Mouse (Mus musculus) liver, adult 2 months (tissue): ENCODE results near the gene Timm44. TPM values are rescaled to one million over a fixed set of nuclear protein-coding genes. Genes with fewer than 3 reads are reported as not detected.

ENCODE experiments used
- DNase-seq: peaks from one replicate; pipeline ENCODE4 v3.0.0-alpha.2; 2011; ENCODE audit warnings: low read depth, low spot score; ENCODE audit errors: extremely low read depth
- H3K27ac ChIP-seq: fragments of 200-500 bp; replicated peaks from 2 replicates; pipeline ENCODE4 v1.5.1; 2012; ENCODE audit warnings: low read depth, mild to moderate bottlenecking, control low read depth, inconsistent platforms, low read length; ENCODE audit not compliant: insufficient read depth
- H3K27me3 ChIP-seq: fragments of 200-500 bp; 2 replicates; pipeline ENCODE4 v1.6.1; 2012; ENCODE audit warnings: mild to moderate bottlenecking, moderate library complexity, low read length, inconsistent platforms; ENCODE audit not compliant: control insufficient read depth, insufficient read depth
- H3K36me3 ChIP-seq: fragments of 200-500 bp; 2 replicates; pipeline ENCODE4 v1.6.1; 2012; ENCODE audit warnings: low read length, inconsistent platforms; ENCODE audit not compliant: control insufficient read depth, insufficient read depth
- H3K4me1 ChIP-seq: fragments of 200-500 bp; 2 replicates; pipeline ENCODE4 v1.6.1; 2011; ENCODE audit warnings: low read length; ENCODE audit not compliant: control insufficient read depth, insufficient read depth
- H3K4me3 ChIP-seq: fragments of 200-500 bp; 2 replicates; pipeline ENCODE4 v1.5.1; 2011; ENCODE audit warnings: low read depth, mild to moderate bottlenecking, control low read depth, low read length, moderate library complexity; ENCODE audit not compliant: insufficient read depth
- H3K79me2 ChIP-seq: fragments of 200-500 bp; 2 replicates; pipeline ENCODE4 v1.6.1; 2012; ENCODE audit warnings: inconsistent platforms, mild to moderate bottlenecking, low read length, moderate library complexity; ENCODE audit not compliant: control insufficient read depth, insufficient read depth
- H3K9ac ChIP-seq: fragments of 200-500 bp; 2 replicates; pipeline ENCODE4 v1.6.1; 2012; ENCODE audit warnings: low read depth, mild to moderate bottlenecking, control low read depth, inconsistent platforms, low read length
- CTCF ChIP-seq: fragments of 200-500 bp; IDR thresholded peaks from 2 replicates; pipeline ENCODE4 v1.5.1; 2011; ENCODE audit warnings: low read depth, low read length, control low read depth
- POLR2A ChIP-seq: fragments of 200-500 bp; IDR thresholded peaks from 2 replicates; pipeline ENCODE4 v1.6.1; 2011; ENCODE audit warnings: low read length, control low read depth; ENCODE audit not compliant: insufficient read depth; ENCODE audit errors: extremely low read depth
- WGBS: fragments of 180-500 bp; shearing (Covaris S2); methylation state at CpG from one replicate; pipeline ENCODE4 v1.1.7; 2018; 5-methylcytosine and 5-hydroxymethylcytosine counted together
- polyA plus RNA-seq: library from polyadenylated mRNA; depleted of rRNA; stranded (reverse); fragments of >200 nt; gene quantifications from 2 replicates; pipeline ENCODE4 v1.2.3, GENCODE M21; 2012
- total RNA-seq: library from RNA; depleted of rRNA; stranded (reverse); fragments of >200 nt; gene quantifications from 2 replicates; pipeline ENCODE4 v1.2.3, GENCODE M21; 2014

Timm44 gene
- total and polyA plus RNA-seq, 2 experiments, result 39.0 to 61.2 TPM

DNA sequence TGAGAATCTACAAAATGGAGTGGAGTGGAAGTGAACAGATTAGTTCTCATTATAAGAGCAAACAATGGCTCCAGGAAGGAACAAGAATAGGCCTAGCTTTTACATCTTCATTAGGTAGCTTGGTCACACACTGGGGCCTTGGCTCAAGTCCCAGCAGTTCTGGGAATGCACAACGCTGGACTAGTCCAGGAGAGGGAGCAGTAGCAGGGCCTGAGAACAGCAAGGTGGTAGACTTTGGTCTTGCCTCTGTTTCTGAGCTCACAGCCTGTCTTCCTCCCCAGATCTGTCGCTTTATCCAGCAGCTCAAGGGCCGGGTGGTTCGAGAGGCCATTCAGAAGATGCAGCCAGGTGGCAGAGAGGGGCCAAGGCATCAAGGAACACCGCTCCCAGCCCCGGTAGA lies 21.7 kb downstream of the Timm44 start:
- peak; percentile 76 for DNase-seq
- Histone ChIP-seq H3K4me3 (no peak overlapping the region; the same call in 1 of the 2 replicates), H3K9ac (peak overlapping the region; percentile 29; the same call in 1 of the 2 replicates), H3K79me2 (no peaks in the 10 kb centered on the region), H3K36me3 (no peaks in the 10 kb centered on the region; the same call in 1 of the 2 replicates), H3K4me1 (peaks cover 9% of the 10 kb centered on the region), H3K27me3 (no peaks in the 10 kb centered on the region), H3K27ac (0 out of 2 replicates have a peak overlapping the region, but pooled peaks have one; percentile 3)
- WGBS, result 50% methylated on average over 6 of the region's 6 CpGs
- TF ChIP-seq POLR2A, result no peak
- peak; percentile 65 for TF ChIP-seq CTCF

- under 1% methylated on average over 69 of the region's 69 CpGs for WGBS
- DNase-seq, result peak; percentile 86
- Histone ChIP-seq H3K9ac (peak within 1 kb of the TSS; percentile 96), H3K27ac (peak within 1 kb of the TSS; percentile 95), H3K27me3 (no peaks in the 10 kb centered on the region), H3K36me3 (no peaks in the 10 kb centered on the region; the same call in 1 of the 2 replicates), H3K79me2 (no peaks in the 10 kb centered on the region), H3K4me1 (peaks cover 6% of the 10 kb centered on the region), H3K4me3 (peak within 1 kb of the TSS; percentile 89)
- 0 out of 2 replicates have a peak, but pooled peaks have one; percentile 38 for TF ChIP-seq POLR2A
- TF ChIP-seq CTCF, result no peak
Measured at GRCm38 (mm10) chr8:4252934-4253841, 22.5 kb downstream of the Timm44 start, which contains the start of gene Snapc2. Snapc2 (plus strand) TSS chr8:4253080.

- no peak for DNase-seq
- TF ChIP-seq CTCF, result no peak
- no peak for TF ChIP-seq POLR2A
- H3K36me3 ChIP-seq, result no peaks in the 10 kb centered on the region; the same call in 1 of the 2 replicates
- no peaks in the 10 kb centered on the region for H3K27me3 ChIP-seq
- peak overlapping the region; percentile 37; the same call in 1 of the 2 replicates for H3K9ac ChIP-seq
- H3K4me1 ChIP-seq, result peaks cover 6% of the 10 kb centered on the region
- H3K79me2 ChIP-seq, result no peaks in the 10 kb centered on the region
- 41% methylated on average over 8 of the region's 8 CpGs for WGBS
- no peak overlapping the region for H3K27ac ChIP-seq
- H3K4me3 ChIP-seq, result peak overlapping the region; percentile 89; the same call in 1 of the 2 replicates
Measured at GRCm38 (mm10) chr8:4252116-4252760, 23.5 kb downstream of the Timm44 start.

DNA sequence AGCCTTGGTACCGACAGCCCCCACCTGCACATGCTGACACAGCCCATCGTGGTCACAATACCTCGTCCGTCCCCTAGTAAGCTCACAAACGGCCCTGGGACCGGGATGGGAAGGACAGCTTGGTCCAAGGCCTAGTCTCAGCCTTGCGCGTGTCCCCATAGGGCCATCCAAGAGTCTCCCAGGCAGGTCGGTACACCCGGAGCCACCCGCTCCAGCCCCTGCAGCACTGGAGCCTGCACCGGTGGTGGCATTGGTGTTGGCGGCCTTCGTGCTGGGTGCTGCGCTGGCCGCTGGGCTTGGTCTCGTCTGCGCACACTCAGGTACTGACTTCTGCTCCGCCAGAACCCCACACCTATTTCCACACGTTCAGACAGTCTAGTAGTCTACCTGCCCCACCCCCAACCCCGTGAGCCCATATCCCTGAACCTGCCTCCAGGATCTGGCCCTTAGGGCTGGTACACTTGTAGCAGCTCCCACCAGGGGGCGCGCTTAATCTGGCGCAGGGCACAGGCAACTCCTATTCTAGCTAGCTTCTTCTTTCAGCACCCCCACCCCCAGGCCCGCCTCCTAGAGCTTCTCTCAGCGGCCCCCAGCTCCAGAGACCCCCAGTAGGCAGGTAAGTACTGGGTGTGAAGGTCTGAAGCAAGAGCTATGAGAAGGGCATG lies 25.3 kb downstream of the Timm44 start:
- no peaks in the 10 kb centered on the region for H3K27me3 ChIP-seq
- peak; percentile 49 for DNase-seq
- H3K4me3 ChIP-seq, result no peak overlapping the region
- peaks cover 6% of the 10 kb centered on the region for H3K4me1 ChIP-seq
- H3K79me2 ChIP-seq, result no peaks in the 10 kb centered on the region
- H3K27ac ChIP-seq, result no peak overlapping the region
- WGBS, result 46% methylated on average over 26 of the region's 26 CpGs
- no peak overlapping the region for H3K9ac ChIP-seq
- TF ChIP-seq CTCF (peak; percentile 91), POLR2A (no peak)
- peaks cover 3% of the 10 kb centered on the region; the same call in 1 of the 2 replicates for H3K36me3 ChIP-seq

- Histone ChIP-seq H3K79me2 (no peaks in the 10 kb centered on the region), H3K4me1 (peaks cover 5% of the 10 kb centered on the region), H3K27me3 (no peaks in the 10 kb centered on the region), H3K27ac (no peak overlapping the region), H3K9ac (no peak overlapping the region), H3K4me3 (no peak overlapping the region), H3K36me3 (peaks cover 5% of the 10 kb centered on the region; the same call in 1 of the 2 replicates)
- WGBS, result 72% methylated on average over 29 of the region's 29 CpGs
- TF ChIP-seq POLR2A, result no peak
- DNase-seq, result no peak
Measured at GRCm38 (mm10) chr8:4249213-4249612, 26.5 kb downstream of the Timm44 start.
